In the genomic region with DNA sequence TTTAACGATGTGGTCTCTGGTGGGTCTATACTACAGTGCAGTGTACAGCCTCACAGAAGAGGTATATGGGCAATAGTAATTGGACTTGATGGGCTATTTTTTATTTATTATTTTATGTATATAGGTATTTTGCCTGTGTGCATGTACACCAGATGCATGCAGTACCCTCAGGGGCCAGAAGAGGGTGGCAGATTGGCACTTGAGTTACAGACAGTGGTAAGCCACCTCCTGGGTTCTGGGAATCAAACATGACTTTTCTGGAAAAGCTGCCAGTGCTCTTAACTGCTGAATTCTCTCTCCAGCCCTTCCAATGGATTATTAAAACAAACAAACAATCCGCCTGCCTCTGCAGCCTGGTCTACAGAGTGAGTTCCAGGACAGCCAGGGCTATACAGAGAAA, we compare ENCODE assay signal across 10 mouse cellular contexts. TPM values are rescaled to one million over a fixed set of nuclear protein-coding genes. Genes with fewer than 3 reads are reported as not detected.
DNase-seq lines count a peak whose midpoint lies in the region; ATAC-seq lines count a peak whose summit lies in the region.
"Had no signal": no experiment of that assay in that cellular context is flagged by ENCODE, and none has a peak within 500 bp of the region (broad histone marks: within the 10 kb centered on the region; RNA-seq: fewer than 3 reads in every experiment).

No protein-coding gene starts in this region.

- no peaks in the 10 kb centered on the region for H3K4me1 ChIP-seq in hindbrain, embryonic 10.5 days (replicated peaks)
- no peaks in the 10 kb centered on the region for H3K4me1 ChIP-seq in hindbrain, embryonic 12.5 days
- H3K4me1 ChIP-seq: intestine, embryonic 15.5 days had no signal

- WGBS in hindbrain, embryonic 10.5 days: 76% methylated on average over 2 of the region's 2 CpGs
- 78% methylated on average over 2 of the region's 2 CpGs for WGBS in hindbrain, embryonic 12.5 days

- H3K9me3 ChIP-seq in hindbrain, embryonic 10.5 days: no peaks in the 10 kb centered on the region
- H3K9me3 ChIP-seq in hindbrain, embryonic 12.5 days (replicated peaks): no peaks in the 10 kb centered on the region
- H3K9me3 ChIP-seq: intestine, embryonic 15.5 days had no signal

- H3K9ac ChIP-seq in hindbrain, embryonic 12.5 days: no peak overlapping the region
- H3K9ac ChIP-seq: intestine, embryonic 15.5 days had no signal

- H3K36me3 ChIP-seq in hindbrain, embryonic 10.5 days: no peaks in the 10 kb centered on the region
- H3K36me3 ChIP-seq in hindbrain, embryonic 12.5 days: no peaks in the 10 kb centered on the region
- H3K36me3 ChIP-seq: intestine, embryonic 15.5 days had no signal

- no peak overlapping the region for H3K4me2 ChIP-seq in hindbrain, embryonic 12.5 days (replicated peaks)
- H3K4me2 ChIP-seq: intestine, embryonic 15.5 days had no signal

- H3K4me3 ChIP-seq in hindbrain, embryonic 10.5 days: no peak overlapping the region
- no peak overlapping the region for H3K4me3 ChIP-seq in hindbrain, embryonic 12.5 days
- H3K4me3 ChIP-seq: erythroblast, embryonic 14.5 days; intestine, embryonic 15.5 days had no signal

- H3K27ac ChIP-seq in hindbrain, embryonic 10.5 days: no peak overlapping the region
- no peak overlapping the region for H3K27ac ChIP-seq in hindbrain, embryonic 12.5 days
- H3K27ac ChIP-seq: intestine, embryonic 15.5 days had no signal

- H3K27me3 ChIP-seq in hindbrain, embryonic 10.5 days (ENCODE audit: insufficient read depth, poor library complexity, severe bottlenecking): no peaks in the 10 kb centered on the region
- H3K27me3 ChIP-seq in hindbrain, embryonic 12.5 days: no peaks in the 10 kb centered on the region
- H3K27me3 ChIP-seq: intestine, embryonic 15.5 days had no signal

- peak; percentile 16 for DNase-seq in hindbrain, embryonic 10.5 days (ENCODE audit: low spot score)
- DNase-seq in thymus, postnatal 14 days: peak; percentile 36
- no peak for DNase-seq in thymus, postnatal 0 days (ENCODE audit: low spot score)
- peak; percentile 40 for DNase-seq in induced T-regulatory cell, adult 2 months (ENCODE audit: low read depth)
- DNase-seq in thymus, postnatal 4 days: peak; percentile 66
- DNase-seq in adrenal gland, postnatal 10 days: no peak

- no peak for ATAC-seq in hindbrain, embryonic 12.5 days (ENCODE audit: low FRiP score)
- no peak for ATAC-seq in megakaryocyte, adult 5-6 weeks (ENCODE audit: poor library complexity, severe bottlenecking)
- ATAC-seq: intestine, embryonic 15.5 days had no signal

RNA-seq across cellular contexts. Expression of a gene that starts 10.4 kb away (rescaled TPM):
- 7.4 and 8.4 TPM in 2 replicates for polyA plus RNA-seq in hindbrain, embryonic 10.5 days (2016; fragmentation: Nextera tagmentation; extraction: Ambion mirVana)
- 3.2 and 4.6 TPM in 2 replicates for polyA plus RNA-seq in hindbrain, embryonic 12.5 days (2016; fragmentation: Nextera tagmentation; extraction: Ambion mirVana)
- polyA plus RNA-seq in thymus, postnatal 0 days (2015; fragmentation: Nextera tagmentation; extraction: Ambion mirVana): 4.0 and 5.1 TPM in 2 replicates
- 73.8 and 76.6 TPM in 2 replicates for total RNA-seq in megakaryocyte, adult 5-6 weeks (2015)
- 72.2 and 76.2 TPM in 2 replicates for total RNA-seq in megakaryocyte, adult 5-6 weeks (2017)
- 10 to 100 TPM; 15.1 to 15.2 TPM for total RNA-seq in adrenal gland, postnatal 10 days (2021)

RNA-seq across cellular contexts. Expression of a gene that starts 25.3 kb away (rescaled TPM):
- 0.12 TPM in 1 of 2 replicates, not detected in the other for polyA plus RNA-seq in hindbrain, embryonic 10.5 days (2016; fragmentation: Nextera tagmentation; extraction: Ambion mirVana)
- polyA plus RNA-seq in hindbrain, embryonic 12.5 days (2016; fragmentation: Nextera tagmentation; extraction: Ambion mirVana): 0.21 and 0.38 TPM in 2 replicates
- polyA plus RNA-seq in thymus, postnatal 0 days (2015; fragmentation: Nextera tagmentation; extraction: Ambion mirVana): 0.16 TPM in 1 of 2 replicates, not detected in the other
- total RNA-seq in megakaryocyte, adult 5-6 weeks (2015): not detected in 2 replicates
- total RNA-seq in megakaryocyte, adult 5-6 weeks (2017): not detected in 2 replicates
- total RNA-seq in adrenal gland, postnatal 10 days (2021): 1 to 10 TPM in 1 of 2 experiments, under 1 TPM in 1; 0.69 to 1.1 TPM
- polyA plus RNA-seq: erythroblast, embryonic 14.5 days had no signal

RNA-seq across cellular contexts. Expression of a gene that starts 47.9 kb away (rescaled TPM):
- polyA plus RNA-seq in hindbrain, embryonic 10.5 days (2016; fragmentation: Nextera tagmentation; extraction: Ambion mirVana): 15.5 and 18.2 TPM in 2 replicates
- 9.6 and 11.4 TPM in 2 replicates for polyA plus RNA-seq in hindbrain, embryonic 12.5 days (2016; fragmentation: Nextera tagmentation; extraction: Ambion mirVana)
- 1.6 and 2.6 TPM in 2 replicates for polyA plus RNA-seq in thymus, postnatal 0 days (2015; fragmentation: Nextera tagmentation; extraction: Ambion mirVana)
- total RNA-seq in megakaryocyte, adult 5-6 weeks (2015): 0.11 and 0.14 TPM in 2 replicates
- total RNA-seq in megakaryocyte, adult 5-6 weeks (2017): 0.55 and 1.1 TPM in 2 replicates
- total RNA-seq in adrenal gland, postnatal 10 days (2021): 1 to 10 TPM; 2.6 to 4.2 TPM
- polyA plus RNA-seq: erythroblast, embryonic 14.5 days had no signal

Comparison
In these comparisons a context has a peak if more than half of its experiments do, and no peak if none do; other contexts are left out.
1. DNase-seq: peak in hindbrain, embryonic 10.5 days (single experiment), thymus, postnatal 14 days (single experiment), induced T-regulatory cell, adult 2 months (single experiment) and thymus, postnatal 4 days (single experiment); none in thymus, postnatal 0 days (single experiment) and adrenal gland, postnatal 10 days (single experiment).